9 mouse cellular contexts compared by ENCODE assay signal in the genomic region with DNA sequence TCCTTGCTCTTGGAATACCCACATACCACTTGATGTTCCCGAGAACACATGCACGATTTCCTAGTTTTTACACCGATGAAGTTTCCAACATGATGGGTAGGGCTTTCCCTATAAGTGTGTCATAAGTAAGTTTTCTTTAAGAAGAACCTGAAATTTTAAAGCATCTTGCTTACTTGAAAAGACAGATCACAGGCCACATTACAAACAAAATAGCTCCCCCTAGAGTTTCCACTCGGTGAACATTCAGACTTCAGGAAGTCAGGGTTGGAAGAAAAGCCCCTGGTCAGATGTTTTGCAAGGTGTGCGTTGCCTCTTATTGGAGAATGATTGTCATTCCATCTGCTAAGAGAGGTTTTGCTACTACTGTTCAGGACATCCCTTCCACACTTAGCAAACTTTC.
A peak's percentile ranks its signal among the peaks of the same experiment; 100 is the strongest.
DNase-seq lines count a peak whose midpoint lies in the region; ATAC-seq and TF ChIP-seq lines count a peak whose summit lies in the region.
"Had no signal": no experiment of that assay in that cellular context is flagged by ENCODE, and none has a peak within 500 bp of the region (broad histone marks: within the 10 kb centered on the region; RNA-seq: fewer than 3 reads in every experiment).

No protein-coding gene starts in this region.

- H3K4me3 ChIP-seq in hindbrain, postnatal 0 days (ENCODE audit: low read length), result no peak overlapping the region
- H3K4me3 ChIP-seq in hindbrain, embryonic 10.5 days, result no peak overlapping the region
- H3K4me3 ChIP-seq in E14TG2a.4 (replicated peaks; ENCODE audit: low read length), result no peak overlapping the region
- H3K4me3 ChIP-seq in forebrain, embryonic 12.5 days (replicated peaks), result no peak overlapping the region
- H3K4me3 ChIP-seq: myocyte had no signal

- H3K27me3 ChIP-seq in hindbrain, postnatal 0 days (ENCODE audit: insufficient read depth, low read length), result no peaks in the 10 kb centered on the region
- H3K27me3 ChIP-seq in hindbrain, embryonic 10.5 days (ENCODE audit: insufficient read depth, poor library complexity, severe bottlenecking), result no peaks in the 10 kb centered on the region
- H3K27me3 ChIP-seq in E14TG2a.4 (ENCODE audit: insufficient read depth, low read length), result no peaks in the 10 kb centered on the region
- no peaks in the 10 kb centered on the region for H3K27me3 ChIP-seq in forebrain, embryonic 12.5 days

- H3K36me3 ChIP-seq in hindbrain, postnatal 0 days (ENCODE audit: insufficient read depth, low read length), result no peaks in the 10 kb centered on the region
- no peaks in the 10 kb centered on the region for H3K36me3 ChIP-seq in hindbrain, embryonic 10.5 days
- no peaks in the 10 kb centered on the region for H3K36me3 ChIP-seq in E14TG2a.4 (ENCODE audit: insufficient read depth, low read length)
- H3K36me3 ChIP-seq in forebrain, embryonic 12.5 days (replicated peaks), result no peaks in the 10 kb centered on the region

- 62% methylated on average over 5 of the region's 5 CpGs for WGBS in hindbrain, postnatal 0 days
- WGBS in hindbrain, embryonic 10.5 days, result 67% methylated on average over 5 of the region's 5 CpGs
- WGBS in forebrain, embryonic 12.5 days, result 60% methylated on average over 5 of the region's 5 CpGs

- peak; percentile 58 for TF ChIP-seq CTCF in hindbrain, postnatal 0 days (IDR thresholded peaks at IDR 0.05; ENCODE audit: low read depth)
- peak; percentile 38 for TF ChIP-seq CTCF in E14TG2a.4 (conservative IDR thresholded peaks at IDR 0.05; ENCODE audit: low read length)

- no peak overlapping the region for H3K9ac ChIP-seq in hindbrain, postnatal 0 days (replicated peaks; ENCODE audit: low read length)
- no peak overlapping the region for H3K9ac ChIP-seq in forebrain, embryonic 12.5 days

- no peaks in the 10 kb centered on the region for H3K9me3 ChIP-seq in hindbrain, postnatal 0 days (ENCODE audit: low read length)
- no peaks in the 10 kb centered on the region for H3K9me3 ChIP-seq in hindbrain, embryonic 10.5 days
- H3K9me3 ChIP-seq in E14TG2a.4 (ENCODE audit: low read length), result no peaks in the 10 kb centered on the region
- H3K9me3 ChIP-seq in forebrain, embryonic 12.5 days, result no peaks in the 10 kb centered on the region

- H3K4me1 ChIP-seq in hindbrain, postnatal 0 days (ENCODE audit: insufficient read depth, low read length), result 0 out of 2 replicates have a peak, but pooled peaks cover 5% of the 10 kb centered on the region
- H3K4me1 ChIP-seq in hindbrain, embryonic 10.5 days (replicated peaks), result peaks cover 12% of the 10 kb centered on the region
- 0 out of 2 replicates have a peak, but pooled peaks cover 4% of the 10 kb centered on the region for H3K4me1 ChIP-seq in E14TG2a.4 (replicated peaks; ENCODE audit: low read depth, low read length)
- peaks cover 12% of the 10 kb centered on the region for H3K4me1 ChIP-seq in forebrain, embryonic 12.5 days

- H3K27ac ChIP-seq in hindbrain, postnatal 0 days, result no peak overlapping the region
- no peak overlapping the region for H3K27ac ChIP-seq in hindbrain, embryonic 10.5 days
- H3K27ac ChIP-seq in forebrain, embryonic 12.5 days, result no peak overlapping the region

- ATAC-seq in hindbrain, postnatal 0 days, result no peak
- ATAC-seq in forebrain, embryonic 12.5 days (ENCODE audit: low FRiP score), result no peak
- ATAC-seq in cerebellum, adult (ENCODE audit: insufficient number of reproducible peaks, low FRiP score, low TSS enrichment), result no peak

- peak; percentile 76 for DNase-seq in hindbrain, postnatal 0 days (ENCODE audit: low spot score)
- no peak for DNase-seq in hindbrain, embryonic 10.5 days (ENCODE audit: low spot score)
- DNase-seq in adipocyte (ENCODE audit: low spot score), result peak; percentile 78
- peak; percentile 53 for DNase-seq in kidney, postnatal 14 days
- no peak for DNase-seq in right cerebral cortex, postnatal 10 days (ENCODE audit: low spot score in 2 of 2)

- no peak overlapping the region for H3K4me2 ChIP-seq in hindbrain, postnatal 0 days (ENCODE audit: low read depth, low read length)
- no peak overlapping the region for H3K4me2 ChIP-seq in forebrain, embryonic 12.5 days

Comparison
In these comparisons a context has a peak if more than half of its experiments do, and no peak if none do; other contexts are left out.
1. DNase-seq: peak in hindbrain, postnatal 0 days (single experiment), adipocyte (single experiment) and kidney, postnatal 14 days (single experiment); none in hindbrain, embryonic 10.5 days (single experiment) and right cerebral cortex, postnatal 10 days (0 of 2).